Mouse (Mus musculus): Measurements from ENCODE around the gene Ric8a.

Gene Ric8a

DNA sequence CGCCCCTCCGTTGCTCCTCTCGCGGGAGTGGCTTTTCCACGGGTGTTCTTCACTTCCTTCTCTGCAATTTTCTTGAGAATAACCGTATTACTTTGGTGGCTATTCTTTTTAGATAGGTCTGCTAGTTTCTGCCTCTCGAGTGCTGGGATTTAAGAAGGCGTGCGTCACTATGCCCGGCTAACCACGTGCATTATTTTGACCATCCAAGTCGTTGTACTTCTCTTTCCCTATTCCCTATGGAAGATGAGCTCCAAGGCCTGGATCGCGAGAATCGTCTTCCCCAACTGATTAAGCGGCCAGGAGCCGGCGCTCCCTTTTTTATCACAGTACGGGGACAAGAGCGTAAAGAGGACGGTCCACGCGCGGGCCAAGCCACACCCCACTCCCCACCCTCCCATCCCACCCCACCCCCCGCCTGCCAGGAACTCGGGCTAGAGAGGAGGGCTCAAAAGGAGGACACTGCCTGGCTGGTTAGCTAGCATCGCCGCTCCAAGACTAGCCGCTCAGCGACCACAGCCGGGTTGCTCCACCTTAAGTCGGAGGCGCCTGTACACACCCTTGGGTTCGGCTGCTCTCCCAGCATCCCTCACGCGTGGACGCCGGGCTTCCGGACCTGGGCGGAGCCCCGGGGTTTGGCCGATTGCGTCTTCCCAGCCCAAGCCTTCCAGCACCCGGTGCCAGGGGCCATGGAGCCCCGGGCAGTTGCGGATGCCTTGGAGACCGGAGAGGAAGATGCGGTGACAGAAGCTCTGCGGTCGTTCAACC, at the start of gene Ric8a:
Gene Ric8a, plus strand, starts transcription at position 173 of the 765 bp plus-strand sequence.
- peak; percentile 89 to 93 for DNase-seq

DNA sequence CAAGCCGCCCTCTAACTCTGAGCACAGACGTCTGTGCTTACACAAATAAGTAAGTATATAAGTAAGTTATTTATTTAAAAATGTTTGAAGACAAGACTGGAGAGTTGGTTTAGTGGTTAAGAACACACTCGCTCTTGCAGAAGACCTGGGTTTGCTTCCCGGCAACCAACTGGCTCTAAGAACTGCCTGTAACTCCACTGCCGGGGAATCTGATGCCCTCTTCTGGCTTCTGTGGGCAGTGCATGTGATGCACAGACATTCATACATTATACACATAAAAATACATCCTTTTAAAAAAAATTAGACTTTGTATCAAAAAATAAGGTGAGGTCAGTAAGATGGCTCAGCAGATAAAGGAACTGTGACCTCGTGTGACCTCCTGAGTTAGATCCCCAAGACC, 46.3 kb upstream of the Ric8a start:
- DNase-seq, result no peak

GRCm38 (mm10) chr7:140811714-140812113, 45.0 kb upstream of the Ric8a start:
- DNase-seq, result no peak

- no peak for DNase-seq
Observed at GRCm38 (mm10) chr7:140812850-140813249, 43.9 kb upstream of the Ric8a start.

DNA sequence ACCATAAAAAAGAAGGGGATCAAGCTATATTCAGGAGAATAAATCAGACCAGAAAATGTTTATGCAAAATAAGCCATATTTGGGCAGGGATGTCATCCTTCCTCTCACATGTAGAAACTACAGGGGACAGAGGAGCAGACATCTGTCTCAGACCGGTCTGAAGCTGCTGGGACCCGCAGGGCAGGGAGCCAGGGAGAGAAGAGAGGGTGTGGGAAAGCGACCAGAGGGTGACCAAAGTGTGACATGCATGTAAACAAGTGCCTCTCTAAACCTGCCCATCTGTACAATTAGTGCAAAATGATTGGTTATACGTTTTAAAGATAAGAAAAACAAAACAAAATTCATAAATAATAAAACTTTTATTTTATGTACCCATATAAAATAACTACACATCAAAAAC, 36.6 kb upstream of the Ric8a start:
- DNase-seq, result no peak

GRCm38 (mm10) chr7:140821305-140821652, 35.5 kb upstream of the Ric8a start:
- DNase-seq, result no peak

DNA sequence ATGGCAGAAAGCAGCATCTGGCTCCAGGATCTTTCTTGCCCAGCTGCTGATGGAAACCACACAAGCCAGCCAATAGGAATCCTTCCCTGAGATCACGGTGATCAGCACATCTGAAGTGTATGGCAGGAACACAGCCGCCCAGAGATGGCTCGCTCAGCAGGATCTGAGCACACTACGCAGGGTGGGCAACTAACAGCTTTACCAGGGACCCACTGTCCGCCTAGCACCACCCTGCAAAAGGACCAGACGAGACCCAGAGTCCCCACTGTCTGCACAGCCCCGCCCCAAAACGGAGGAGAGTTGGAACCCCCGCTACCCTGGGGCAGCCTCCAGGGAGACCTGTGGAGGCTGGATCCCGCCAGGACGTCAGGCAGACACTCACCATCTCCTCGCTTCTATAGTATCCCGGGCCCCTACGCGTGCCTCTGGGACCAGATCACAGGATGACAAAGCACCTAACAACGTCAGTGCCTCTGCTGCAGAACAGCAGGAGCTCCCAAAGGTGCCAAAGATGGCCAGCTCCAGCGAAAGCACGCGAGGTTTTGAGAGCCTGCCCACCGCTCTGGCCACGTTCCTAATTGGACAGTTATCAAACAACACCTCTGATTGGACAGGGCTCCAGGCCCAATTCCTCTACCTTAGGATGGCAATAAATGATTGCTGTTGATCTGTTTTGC, 35.0 kb upstream of the Ric8a start, which contains the start of gene Zfp941:
Gene Zfp941, minus strand, starts transcription at position 526 of the 677 bp plus-strand sequence.
- DNase-seq, result peak; percentile 43 to 65

GRCm38 (mm10) chr7:140822731-140823130, 34.0 kb upstream of the Ric8a start:
- DNase-seq, result no peak

DNA sequence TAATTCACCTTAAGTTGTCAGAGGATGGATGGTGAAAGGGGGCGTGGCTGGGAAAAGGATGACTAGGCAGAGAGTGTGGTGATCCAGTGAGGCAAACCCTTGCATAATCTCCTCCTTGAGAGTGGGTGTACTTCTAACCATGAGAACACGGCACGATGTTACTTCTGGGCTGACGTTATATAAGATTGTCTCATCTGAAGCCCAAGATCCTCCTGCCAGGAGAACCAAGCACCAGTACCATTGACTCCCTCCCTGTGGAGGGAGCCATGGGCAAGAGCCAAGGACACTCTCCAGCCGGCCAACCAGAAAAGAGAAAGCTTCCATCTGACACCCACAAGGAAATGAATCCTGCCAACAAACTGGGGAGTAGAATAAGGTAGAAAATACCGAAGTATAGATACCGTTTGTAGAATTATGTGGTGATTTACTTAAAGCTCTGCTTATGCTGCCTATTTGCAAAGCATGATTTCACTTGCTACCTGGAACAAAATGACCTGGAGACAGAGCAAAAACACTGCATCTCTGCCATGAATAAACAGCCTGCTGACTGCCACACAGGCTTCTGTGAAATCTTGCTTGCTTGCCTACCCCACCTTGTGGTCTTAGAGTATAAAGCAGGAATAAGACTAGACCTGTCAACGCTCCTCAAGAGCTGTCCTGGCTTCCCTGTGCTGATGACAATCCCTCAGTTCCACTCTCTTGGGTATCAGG, 28.4 kb upstream of the Ric8a start:
- DNase-seq, result peak; percentile 36 to 62

GRCm38 (mm10) chr7:140831447-140831846, 25.3 kb upstream of the Ric8a start:
- DNase-seq, result no peak

- no peak for DNase-seq
Observed at GRCm38 (mm10) chr7:140833341-140833740, 23.4 kb upstream of the Ric8a start.

- peak in 1 of 2 experiments; percentile 5 for DNase-seq
Observed at GRCm38 (mm10) chr7:140834968-140835757, 21.6 kb upstream of the Ric8a start, which contains the start of gene Urah. Gene Urah (plus strand): TSS chr7:140835018.

GRCm38 (mm10) chr7:140835758-140836087, 21.0 kb upstream of the Ric8a start:
- DNase-seq, result no peak

DNA sequence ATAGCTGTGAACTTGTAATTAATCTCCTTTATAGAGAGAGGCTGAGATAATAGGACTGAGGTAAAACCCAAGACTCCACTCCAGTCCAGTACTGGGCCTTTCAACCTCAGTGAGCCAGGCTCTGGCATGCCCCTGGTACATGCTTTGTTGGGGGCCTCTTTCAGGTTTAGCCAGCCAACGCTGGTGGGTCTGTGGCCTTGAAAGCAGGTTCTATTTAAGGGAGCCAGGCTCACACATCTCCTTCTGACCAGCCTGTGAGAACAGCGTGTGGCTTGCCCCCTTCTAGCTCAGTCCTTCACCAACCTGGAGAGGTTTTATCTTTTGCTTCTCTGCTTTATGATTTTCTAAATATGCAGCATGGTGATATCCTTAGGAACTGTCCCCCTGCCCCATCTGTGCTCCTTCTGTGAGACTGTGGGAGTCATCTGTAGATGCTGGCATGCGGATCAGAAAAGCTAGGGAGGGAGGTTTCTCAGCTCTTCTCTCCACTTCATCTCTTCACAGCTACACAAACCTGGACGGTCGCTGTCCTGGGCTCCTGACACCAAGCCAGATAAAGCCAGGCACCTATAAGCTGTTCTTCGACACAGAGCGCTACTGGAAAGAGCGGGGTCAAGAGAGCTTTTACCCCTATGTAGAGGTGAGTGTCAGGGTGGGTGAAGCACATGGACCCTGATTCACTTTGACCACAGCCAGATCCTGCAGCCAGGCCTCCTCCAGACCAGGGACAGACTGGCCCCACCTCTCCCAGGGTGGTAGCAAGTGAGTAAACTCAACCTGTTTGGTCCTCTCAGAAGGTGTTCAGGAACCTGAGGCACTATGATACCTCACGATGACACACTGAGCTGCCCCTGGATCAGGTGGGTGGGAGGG, 20.3 kb upstream of the Ric8a start:
- DNase-seq, result peak in 1 of 2 experiments; percentile 1

GRCm38 (mm10) chr7:140839556-140839955, 17.2 kb upstream of the Ric8a start:
- no peak for DNase-seq

GRCm38 (mm10) chr7:140840750-140841735, 15.7 kb upstream of the Ric8a start:
- DNase-seq, result peak in 1 of 2 experiments; percentile 3

GRCm38 (mm10) chr7:140843806-140844205, 13.0 kb upstream of the Ric8a start:
- no peak for DNase-seq

DNA sequence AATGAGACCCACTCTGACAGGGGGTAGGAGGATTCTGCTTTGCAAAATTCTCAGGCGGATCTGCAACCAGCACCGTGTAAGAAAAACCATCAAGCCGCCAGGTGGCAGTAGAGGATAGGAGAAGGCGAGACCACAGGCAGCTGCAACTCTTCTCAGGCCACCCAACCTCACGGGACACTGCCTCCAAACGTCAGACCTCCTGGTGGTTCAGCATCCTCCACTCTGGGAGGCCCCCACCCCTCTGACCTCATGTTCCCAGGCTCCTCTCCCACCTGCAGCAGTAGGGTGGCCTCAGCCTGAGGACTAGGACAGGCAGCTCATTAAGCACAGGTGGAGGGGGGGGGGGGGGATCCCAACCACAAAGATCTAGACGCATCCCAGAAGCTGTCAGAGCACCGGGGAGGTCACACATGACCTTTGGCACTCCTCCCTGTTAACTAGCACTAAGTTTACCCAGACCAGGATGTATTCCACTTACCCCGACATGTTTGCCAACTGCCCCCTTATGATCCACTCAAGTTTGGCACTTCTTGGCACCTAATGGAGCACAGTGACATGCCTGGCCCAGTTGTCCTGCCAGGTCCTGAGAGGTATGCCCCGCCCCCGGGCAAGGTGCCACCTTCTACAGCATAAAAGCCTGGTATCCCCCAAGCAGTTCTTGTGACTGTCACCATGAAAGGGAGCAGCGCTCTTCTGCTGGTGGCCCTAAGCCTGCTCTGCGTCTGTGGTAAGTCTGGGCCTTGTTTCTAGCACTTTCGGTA, 11.7 kb upstream of the Ric8a start, which contains the start of gene Scgb1c1:
Gene Scgb1c1, plus strand, starts transcription at position 643 of the 761 bp plus-strand sequence.
- DNase-seq, result peak; percentile 96 to 98

DNA sequence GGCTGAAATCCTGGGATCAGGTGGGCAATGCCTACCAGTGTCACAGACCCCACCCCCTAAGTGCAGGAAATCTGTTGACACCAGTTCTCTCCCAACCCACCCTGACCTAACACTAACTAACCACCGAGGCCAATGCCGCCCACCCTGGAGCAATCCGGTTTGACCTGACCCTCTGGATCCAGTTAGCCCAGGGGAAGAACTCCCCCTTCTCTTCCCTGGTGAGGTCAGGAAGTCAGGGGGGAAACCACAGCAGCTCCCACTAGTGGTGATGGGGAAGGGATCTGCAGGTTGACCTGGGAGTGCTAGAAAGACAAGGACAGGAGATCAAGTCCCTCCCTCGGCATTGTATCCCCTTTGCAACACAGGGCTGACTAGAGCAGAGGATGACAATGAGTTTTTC, 11.1 kb upstream of the Ric8a start:
- no peak for DNase-seq

GRCm38 (mm10) chr7:140846676-140847075, 10.1 kb upstream of the Ric8a start:
- DNase-seq, result no peak
